Mouse (Mus musculus): ENCODE measurements around the gene Ifit1.
"Not testable (repeated sequence)": the region's sequence is repeated elsewhere in the genome, so short reads cannot be mapped to it uniquely, and the experiment has no call there.

- TF ChIP-seq CTCF (conservative IDR thresholded peaks at IDR 0.05; ENCODE audit: low read length); POU5F1 (IDR thresholded peaks at IDR 0.05; ENCODE audit: borderline replicate concordance, low read length): not testable (repeated sequence)
These were observed 38.8 kb upstream of the Ifit1 start, which contains the start of gene Ifit1bl1 for GRCm38 (mm10) chr19:34601888-34602287.

All from E14TG2a.4 (cell line).